Comparison of ENCODE assay signal across 10 mouse cellular contexts in the genomic region with DNA sequence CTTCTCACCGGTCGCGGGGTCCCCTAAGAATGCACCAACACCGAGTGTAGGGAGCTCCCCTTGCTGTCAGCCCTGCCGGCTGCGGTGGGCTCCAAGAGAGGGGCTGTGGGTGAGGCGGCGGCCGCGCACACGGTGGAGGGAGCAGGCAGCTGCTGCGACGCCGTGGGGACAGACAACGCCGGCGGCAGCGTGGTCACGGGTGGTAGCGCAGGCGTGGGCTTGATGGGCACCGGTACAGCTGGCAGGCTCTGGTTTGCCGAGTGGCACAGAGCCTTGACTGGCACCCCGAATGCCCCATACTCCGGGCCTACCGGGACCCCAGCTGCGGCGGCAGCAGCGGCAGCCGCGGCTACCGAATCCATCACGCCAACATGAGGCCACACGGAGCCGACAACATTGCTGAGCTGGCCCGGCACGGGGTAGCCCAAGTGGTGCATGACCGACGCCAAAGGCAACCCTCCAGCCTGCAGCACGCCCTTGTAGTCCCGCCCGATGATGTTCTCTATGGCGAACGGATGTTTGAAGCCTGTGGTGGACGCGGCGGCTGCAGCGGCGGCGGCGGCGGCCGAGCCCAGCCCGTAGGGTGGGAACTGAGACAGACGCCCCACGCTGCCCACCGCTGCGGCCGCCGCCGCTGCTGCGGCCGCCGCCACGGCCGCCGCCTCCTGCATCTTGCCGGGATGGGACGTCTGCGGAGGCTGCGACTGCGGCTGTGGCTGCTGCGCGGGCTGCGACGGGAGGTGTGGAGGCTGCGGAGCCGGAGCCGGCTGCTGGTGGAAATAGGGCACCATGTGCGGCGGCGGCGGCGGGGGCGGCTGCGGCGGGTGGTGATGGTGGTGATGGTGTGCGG. TPM values are rescaled to one million over a fixed set of nuclear protein-coding genes. Genes with fewer than 3 reads are reported as not detected.
DNase-seq lines count a peak whose midpoint lies in the region; ATAC-seq and TF ChIP-seq lines count a peak whose summit lies in the region.
"Had no signal": no experiment of that assay in that cellular context is flagged by ENCODE, and none has a peak within 500 bp of the region (broad histone marks: within the 10 kb centered on the region; RNA-seq: fewer than 3 reads in every experiment).

No protein-coding gene starts in this region.

- 0 out of 2 replicates have a peak, but pooled peaks cover 5% of the 10 kb centered on the region for H3K9me3 ChIP-seq in G1E (replicated peaks)
- H3K9me3 ChIP-seq in embryonic facial prominence, embryonic 12.5 days = no peaks in the 10 kb centered on the region
- H3K9me3 ChIP-seq in hindbrain, embryonic 13.5 days = no peaks in the 10 kb centered on the region
- H3K9me3 ChIP-seq in liver, embryonic 16.5 days (replicated peaks; ENCODE audit: control insufficient read depth, low read length) = no peaks in the 10 kb centered on the region
- no peaks in the 10 kb centered on the region for H3K9me3 ChIP-seq in stomach, embryonic 14.5 days (ENCODE audit: control insufficient read depth, low read depth, low read length)

- H3K27me3 ChIP-seq in G1E (ENCODE audit: insufficient read depth, low read length) = peaks cover 78% of the 10 kb centered on the region
- H3K27me3 ChIP-seq in embryonic facial prominence, embryonic 12.5 days = peaks cover 93% of the 10 kb centered on the region
- H3K27me3 ChIP-seq in hindbrain, embryonic 13.5 days = peaks cover 99% of the 10 kb centered on the region
- peaks cover 100% of the 10 kb centered on the region for H3K27me3 ChIP-seq in liver, embryonic 16.5 days (ENCODE audit: control insufficient read depth, insufficient read depth, low read depth, low read length)
- peaks cover 56% of the 10 kb centered on the region for H3K27me3 ChIP-seq in stomach, embryonic 14.5 days (ENCODE audit: control insufficient read depth, insufficient read depth, low read length)

- H3K9ac ChIP-seq in embryonic facial prominence, embryonic 12.5 days = peak overlapping the region; percentile 16
- H3K9ac ChIP-seq in hindbrain, embryonic 13.5 days = peak overlapping the region; percentile 70
- H3K9ac ChIP-seq in liver, embryonic 16.5 days (ENCODE audit: low read depth, low read length) = no peak overlapping the region
- no peak overlapping the region for H3K9ac ChIP-seq in stomach, embryonic 14.5 days (replicated peaks; ENCODE audit: low read depth, low read length)

- peak overlapping the region; percentile 71 for H3K4me2 ChIP-seq in embryonic facial prominence, embryonic 12.5 days (replicated peaks)
- peak overlapping the region; percentile 75 for H3K4me2 ChIP-seq in hindbrain, embryonic 13.5 days
- H3K4me2 ChIP-seq in liver, embryonic 16.5 days (ENCODE audit: low read depth, low read length) = peak overlapping the region; percentile 41
- peak overlapping the region; percentile 54 for H3K4me2 ChIP-seq in stomach, embryonic 14.5 days (replicated peaks; ENCODE audit: low read depth, low read length)

- ATAC-seq in G1E (ENCODE audit: extremely low read depth, insufficient number of reproducible peaks, low FRiP score, poor library complexity, severe bottlenecking) = no peak
- ATAC-seq in embryonic facial prominence, embryonic 12.5 days (ENCODE audit: insufficient number of reproducible peaks, insufficient read depth, low FRiP score, low TSS enrichment) = peak; percentile 12; the same call in 1 of the 2 replicates
- peak; percentile 67 for ATAC-seq in hindbrain, embryonic 13.5 days (ENCODE audit: low FRiP score)
- no peak for ATAC-seq in liver, embryonic 16.5 days (ENCODE audit: low read depth)
- peak; percentile 42; the same call in 1 of the 2 replicates for ATAC-seq in stomach, embryonic 14.5 days (ENCODE audit: insufficient number of reproducible peaks, insufficient read depth, low FRiP score, low read depth)

- no peak overlapping the region for H3K27ac ChIP-seq in embryonic facial prominence, embryonic 12.5 days
- peak overlapping the region; percentile 55; the same call in 1 of the 2 replicates for H3K27ac ChIP-seq in hindbrain, embryonic 13.5 days
- no peak overlapping the region for H3K27ac ChIP-seq in liver, embryonic 16.5 days (ENCODE audit: low read length)
- no peak overlapping the region for H3K27ac ChIP-seq in stomach, embryonic 14.5 days (ENCODE audit: low read length)

- DNase-seq in kidney, adult 9 months = peak; percentile 6
- no peak for DNase-seq in kidney, adult 8-10 months
- DNase-seq in G1E (ENCODE audit: low spot score) = no peak
- DNase-seq in urinary bladder, postnatal 10 days (ENCODE audit: low spot score) = no peak

- 0 out of 2 replicates have a peak overlapping the region, but pooled peaks have one; percentile 16 for H3K4me3 ChIP-seq in G1E (ENCODE audit: low read depth, low read length)
- H3K4me3 ChIP-seq in embryonic facial prominence, embryonic 12.5 days = peak overlapping the region; percentile 44
- peak overlapping the region; percentile 49 for H3K4me3 ChIP-seq in hindbrain, embryonic 13.5 days
- peak overlapping the region; percentile 38 for H3K4me3 ChIP-seq in liver, embryonic 16.5 days (ENCODE audit: low read depth, low read length)
- peak overlapping the region; percentile 34 for H3K4me3 ChIP-seq in stomach, embryonic 14.5 days (ENCODE audit: low read depth, low read length)

- H3K36me3 ChIP-seq in G1E (replicated peaks) = no peaks in the 10 kb centered on the region
- H3K36me3 ChIP-seq in embryonic facial prominence, embryonic 12.5 days = no peaks in the 10 kb centered on the region
- H3K36me3 ChIP-seq in hindbrain, embryonic 13.5 days = no peaks in the 10 kb centered on the region
- H3K36me3 ChIP-seq in liver, embryonic 16.5 days (ENCODE audit: control insufficient read depth, insufficient read depth) = no peaks in the 10 kb centered on the region
- H3K36me3 ChIP-seq in stomach, embryonic 14.5 days (ENCODE audit: control insufficient read depth, insufficient read depth, low read length) = no peaks in the 10 kb centered on the region

- TF ChIP-seq CTCF in G1E (IDR thresholded peaks at IDR 0.05; ENCODE audit: low read depth, low read length) = no peak

- no peaks in the 10 kb centered on the region for H3K4me1 ChIP-seq in G1E (ENCODE audit: insufficient read depth, low read depth, low read length)
- H3K4me1 ChIP-seq in embryonic facial prominence, embryonic 12.5 days = peaks cover 35% of the 10 kb centered on the region
- peaks cover 44% of the 10 kb centered on the region for H3K4me1 ChIP-seq in hindbrain, embryonic 13.5 days (replicated peaks)
- no peaks in the 10 kb centered on the region; the same call in none of the 2 replicates for H3K4me1 ChIP-seq in liver, embryonic 16.5 days (ENCODE audit: control insufficient read depth, low read depth, low read length)
- H3K4me1 ChIP-seq in stomach, embryonic 14.5 days (ENCODE audit: control insufficient read depth, insufficient read depth, low read length) = peaks cover 17% of the 10 kb centered on the region; the same call in 1 of the 2 replicates

- 2% methylated on average over 77 of the region's 88 CpGs for WGBS in embryonic facial prominence, embryonic 12.5 days
- WGBS in hindbrain, embryonic 13.5 days = under 1% methylated on average over 60 of the region's 88 CpGs
- WGBS in liver, embryonic 16.5 days (ENCODE audit: insufficient replicate concordance) = under 1% methylated on average over 87 of the region's 88 CpGs
- under 1% methylated on average over 72 of the region's 88 CpGs for WGBS in stomach, embryonic 14.5 days

RNA-seq across cellular contexts. Expression of gene Foxb2, which starts 1.0 kb away (rescaled TPM):
- total RNA-seq in G1E (2014; fragmentation: Nextera tagmentation) = not detected in 2 replicates
- 0.11 TPM in 1 of 2 replicates, not detected in the other for total RNA-seq in G1E (2017)
- not detected in 2 replicates for polyA plus RNA-seq in G1E (2012)
- polyA plus RNA-seq in embryonic facial prominence, embryonic 12.5 days (2016; fragmentation: Nextera tagmentation; extraction: Ambion mirVana) = 0.22 and 0.29 TPM in 2 replicates
- polyA plus RNA-seq in hindbrain, embryonic 13.5 days (2015; fragmentation: Nextera tagmentation; extraction: Ambion mirVana) = 2.1 and 2.2 TPM in 2 replicates
- polyA plus RNA-seq in liver, embryonic 16.5 days (2015; fragmentation: Nextera tagmentation; extraction: Ambion mirVana) = not detected in 2 replicates
- polyA plus RNA-seq in stomach, embryonic 14.5 days (2014; fragmentation: Nextera tagmentation; extraction: Ambion mirVana) = not detected in 2 replicates
- total RNA-seq: adrenal gland, adult 18-20 months had no signal
- polyA plus RNA-seq: large intestine, adult 2 months had no signal

Comparison
In these comparisons a context has a peak if more than half of its experiments do, and no peak if none do; other contexts are left out.
1. ATAC-seq: peak in embryonic facial prominence, embryonic 12.5 days (single experiment), hindbrain, embryonic 13.5 days (single experiment) and stomach, embryonic 14.5 days (single experiment); none in G1E (single experiment) and liver, embryonic 16.5 days (single experiment).
2. H3K9ac ChIP-seq: peak in embryonic facial prominence, embryonic 12.5 days (single experiment) and hindbrain, embryonic 13.5 days (single experiment); none in liver, embryonic 16.5 days (single experiment) and stomach, embryonic 14.5 days (single experiment).
3. Peak in every context shown above with its lines, with median percentiles within 50 percentile points of each other: H3K4me3 ChIP-seq and H3K4me2 ChIP-seq.